Mouse (Mus musculus) kidney, postnatal 14 days (tissue): ENCODE measurements around the gene Slc5a7.

Experiments used
- DNase-seq: peaks from one replicate; pipeline ENCODE4 v3.0.0; 2022; ENCODE audit warnings: mixed read lengths

The Slc5a7 gene

DNA sequence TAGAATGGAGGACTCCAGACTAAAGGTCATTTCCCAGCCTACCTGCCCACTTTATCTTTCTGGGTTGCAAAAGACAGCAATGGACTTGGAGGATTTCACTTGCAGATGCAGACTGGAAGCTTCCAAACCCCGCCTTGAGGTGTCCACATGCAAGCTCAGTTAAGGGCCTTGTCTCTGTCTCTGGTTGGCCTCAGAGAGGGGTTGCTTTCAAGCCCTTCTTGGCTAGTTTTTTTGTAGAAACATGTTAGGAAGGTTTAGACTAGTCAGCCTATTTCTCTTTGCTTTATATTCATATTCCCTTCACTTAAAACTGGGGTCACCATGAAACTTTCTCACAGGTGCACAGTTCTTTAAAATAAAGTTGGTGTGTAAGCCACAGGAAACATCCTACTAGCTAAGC lies at the start of gene Slc5a7:
Slc5a7 (minus strand) TSS at position 101 of the 400 bp plus-strand sequence.
- DNase-seq = no peak

DNA sequence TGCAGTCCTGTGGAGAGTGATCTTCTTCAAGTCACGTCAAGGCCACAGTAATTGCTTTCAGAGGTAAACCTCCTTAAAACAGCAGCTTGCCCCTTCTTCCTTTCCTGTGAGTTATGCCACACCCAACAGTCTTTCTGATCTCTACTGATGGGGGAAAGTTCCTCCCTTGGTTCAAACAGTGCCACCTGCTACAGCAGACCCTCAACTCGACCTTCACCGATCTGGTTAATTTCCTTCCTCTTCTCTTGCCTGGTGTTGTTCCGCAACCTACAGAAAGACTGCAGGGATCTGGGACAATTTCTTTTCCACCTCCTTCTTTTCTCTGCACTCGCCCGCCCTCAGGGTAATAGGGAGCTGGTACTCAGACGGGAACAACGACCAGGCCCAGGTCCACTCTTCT lies 48.8 kb upstream of the Slc5a7 start:
- DNase-seq = no peak

DNA sequence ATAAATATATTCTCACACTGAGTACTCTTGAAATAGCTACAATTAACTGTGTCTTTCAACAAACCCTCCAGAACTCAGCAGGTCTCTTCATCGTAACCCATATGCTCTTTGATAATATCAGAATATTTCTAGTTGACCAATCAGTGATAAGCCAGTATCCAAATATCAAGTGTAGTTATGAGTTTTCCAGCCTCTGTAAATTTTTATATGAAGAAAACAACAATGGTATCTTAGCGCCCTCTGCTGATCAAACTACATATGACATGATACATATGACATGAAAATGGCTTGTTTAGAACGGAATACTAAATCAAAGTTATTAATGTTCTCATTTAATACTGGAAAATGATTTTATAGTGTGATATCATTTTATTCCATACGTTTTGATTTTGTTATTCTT lies 44.6 kb upstream of the Slc5a7 start:
- DNase-seq = peak; percentile 10

DNA sequence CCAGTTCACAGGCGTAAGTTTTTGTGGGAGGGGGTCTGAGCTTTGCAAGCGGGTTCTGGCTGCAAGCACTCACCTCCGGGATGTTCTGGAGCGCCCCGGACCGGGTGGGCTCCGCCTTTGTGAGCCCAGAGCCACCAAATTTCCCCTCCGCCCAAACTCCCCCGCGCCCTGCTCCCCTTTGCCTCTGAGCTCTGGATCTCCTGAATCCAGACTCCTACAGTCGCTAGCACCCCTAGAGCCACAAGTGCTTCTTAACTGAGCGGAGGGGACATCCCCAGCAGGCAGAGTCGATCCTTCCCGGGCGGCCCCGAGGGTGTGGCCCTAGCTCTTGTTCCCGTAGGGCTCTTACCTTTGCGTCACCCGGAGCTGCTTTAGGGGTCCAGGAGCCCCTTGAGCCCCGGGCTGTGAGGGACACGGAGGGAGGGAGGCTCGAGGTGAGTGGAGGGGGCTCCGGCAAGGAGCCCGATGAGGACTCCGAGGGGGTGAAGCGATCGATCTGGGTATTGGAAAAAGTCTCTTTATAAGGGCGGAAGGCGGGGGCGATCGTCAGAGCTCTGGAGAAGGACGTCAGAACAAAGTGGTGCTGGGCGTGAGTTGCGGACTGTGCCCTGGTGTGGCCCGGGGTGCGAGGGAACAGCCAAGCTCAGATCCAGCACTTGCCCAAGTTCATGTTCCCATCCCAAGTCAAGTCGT lies 456 bp downstream of the Slc5a7 start:
- no peak for DNase-seq

DNA sequence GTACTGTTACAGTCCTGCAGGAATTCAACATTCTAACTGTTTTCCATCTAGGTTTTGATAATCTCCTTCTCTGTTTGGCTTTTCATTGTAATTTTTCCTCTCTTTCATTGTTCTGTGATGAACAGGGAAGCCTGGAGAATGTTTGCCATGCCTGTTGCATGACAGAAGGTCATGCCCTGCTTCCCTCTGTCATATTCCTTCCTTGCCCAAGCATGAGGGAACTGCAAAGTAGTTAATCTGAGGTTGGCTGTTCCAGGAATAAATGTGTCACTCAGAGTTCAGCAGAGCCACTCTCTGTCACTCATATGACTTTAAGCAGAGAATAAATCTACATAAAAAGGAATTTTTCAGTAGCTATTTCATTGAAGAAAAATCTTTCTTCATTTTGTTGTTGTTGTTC lies 48.1 kb downstream of the Slc5a7 start:
- DNase-seq = no peak

DNA sequence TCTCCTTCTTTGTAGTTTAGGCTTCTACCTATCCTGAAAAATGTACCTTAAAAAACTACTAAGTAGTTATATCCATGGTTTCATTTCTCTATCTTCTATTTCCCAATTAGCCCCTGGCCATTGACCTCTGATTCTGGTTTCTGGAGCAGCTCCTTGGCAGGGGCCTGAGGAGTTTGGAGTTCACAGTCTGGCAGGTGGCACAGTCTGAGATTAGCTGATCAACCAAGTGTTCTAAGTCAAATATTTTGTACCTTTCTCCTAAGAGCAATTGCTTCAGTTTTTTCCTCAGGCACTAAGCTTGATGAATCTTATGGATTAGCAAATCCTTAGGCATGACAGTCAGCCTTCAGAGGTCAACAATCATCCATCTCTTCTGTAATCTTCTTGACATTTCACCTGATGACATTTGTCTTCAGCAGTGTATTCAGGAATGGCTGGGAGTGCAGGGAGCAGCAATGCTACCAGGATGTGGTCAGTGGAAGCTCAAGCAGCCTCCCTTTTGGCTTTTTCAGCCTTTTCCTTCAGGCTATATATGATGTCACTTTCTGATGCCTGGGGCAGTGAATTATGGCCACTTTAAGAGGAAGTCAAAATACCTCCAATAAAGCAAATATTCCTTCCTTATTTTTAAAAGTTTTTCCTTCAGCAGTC lies 55.1 kb downstream of the Slc5a7 start:
- no peak for DNase-seq

DNA sequence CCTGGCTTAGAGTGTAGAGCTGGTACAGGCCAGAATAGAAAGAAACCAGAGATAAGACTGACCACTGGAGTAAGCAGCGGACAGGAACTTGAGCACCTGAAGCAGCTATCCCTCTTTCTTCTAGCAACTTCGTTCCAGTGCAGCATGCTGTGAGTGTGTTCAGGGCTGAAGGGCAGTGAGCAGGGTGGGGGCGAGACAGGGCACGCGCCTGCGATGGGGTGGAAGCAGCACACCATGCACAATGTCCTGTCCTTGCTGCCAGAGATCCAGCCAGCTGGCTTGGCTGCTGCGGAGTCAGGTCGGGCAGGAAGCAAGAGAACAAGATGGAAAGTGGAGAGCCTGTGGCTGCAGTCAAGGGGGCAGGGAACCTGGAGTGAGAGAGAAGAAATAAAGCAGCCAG lies 59.4 kb downstream of the Slc5a7 start:
- no peak for DNase-seq
